14 mouse cellular contexts compared by ENCODE assay signal in genomic region chr13:100602239-100602902, GRCm38 (mm10). TPM values are rescaled to one million over a fixed set of nuclear protein-coding genes. Genes with fewer than 3 reads are reported as not detected.
DNase-seq lines count a peak whose midpoint lies in the region; ATAC-seq lines count a peak whose summit lies in the region.
"Had no signal": no experiment of that assay in that cellular context is flagged by ENCODE, and none has a peak within 500 bp of the region (broad histone marks: within the 10 kb centered on the region; RNA-seq: fewer than 3 reads in every experiment).

No protein-coding gene starts in this region.

- no peak overlapping the region for H3K9ac ChIP-seq in embryonic facial prominence, embryonic 11.5 days (replicated peaks; ENCODE audit: low read length)
- H3K9ac ChIP-seq in kidney, embryonic 16.5 days (replicated peaks; ENCODE audit: low read length): no peak overlapping the region
- H3K9ac ChIP-seq in liver, embryonic 15.5 days: no peak overlapping the region
- no peak overlapping the region for H3K9ac ChIP-seq in hindbrain, embryonic 11.5 days (ENCODE audit: low read depth, low read length)
- H3K9ac ChIP-seq in midbrain, embryonic 13.5 days (replicated peaks): no peak overlapping the region
- H3K9ac ChIP-seq: lung, embryonic 15.5 days; midbrain, embryonic 15.5 days had no signal

- no peaks in the 10 kb centered on the region for H3K36me3 ChIP-seq in embryonic facial prominence, embryonic 11.5 days (replicated peaks; ENCODE audit: control insufficient read depth, insufficient read depth, low read depth, low read length)
- no peaks in the 10 kb centered on the region for H3K36me3 ChIP-seq in embryonic facial prominence, embryonic 10.5 days (replicated peaks)
- H3K36me3 ChIP-seq in kidney, embryonic 16.5 days (ENCODE audit: insufficient read depth, low read length): no peaks in the 10 kb centered on the region; the same call in 1 of the 2 replicates
- no peaks in the 10 kb centered on the region for H3K36me3 ChIP-seq in liver, embryonic 15.5 days (replicated peaks)
- no peaks in the 10 kb centered on the region for H3K36me3 ChIP-seq in hindbrain, embryonic 11.5 days (ENCODE audit: control insufficient read depth, insufficient read depth, low read length)
- no peaks in the 10 kb centered on the region for H3K36me3 ChIP-seq in midbrain, embryonic 13.5 days
- H3K36me3 ChIP-seq: lung, embryonic 15.5 days; midbrain, embryonic 15.5 days had no signal

- 71% methylated on average over 5 of the region's 5 CpGs for whole genome bisulfite sequencing in embryonic facial prominence, embryonic 11.5 days
- 73% methylated on average over 5 of the region's 5 CpGs for WGBS in embryonic facial prominence, embryonic 10.5 days
- 63% methylated on average over 5 of the region's 5 CpGs for WGBS in kidney, embryonic 16.5 days
- WGBS in liver, embryonic 15.5 days (ENCODE audit: insufficient replicate concordance): 51% methylated on average over 5 of the region's 5 CpGs
- WGBS in hindbrain, embryonic 11.5 days: 59% methylated on average over 5 of the region's 5 CpGs
- WGBS in midbrain, embryonic 13.5 days: 59% methylated on average over 5 of the region's 5 CpGs

- no peaks in the 10 kb centered on the region for H3K9me3 ChIP-seq in embryonic facial prominence, embryonic 11.5 days (replicated peaks; ENCODE audit: control insufficient read depth, low read length)
- H3K9me3 ChIP-seq in embryonic facial prominence, embryonic 10.5 days: no peaks in the 10 kb centered on the region
- no peaks in the 10 kb centered on the region for H3K9me3 ChIP-seq in kidney, embryonic 16.5 days (ENCODE audit: low read length)
- no peaks in the 10 kb centered on the region for H3K9me3 ChIP-seq in liver, embryonic 15.5 days (replicated peaks)
- H3K9me3 ChIP-seq in hindbrain, embryonic 11.5 days (ENCODE audit: control insufficient read depth, low read length): no peaks in the 10 kb centered on the region
- H3K9me3 ChIP-seq in midbrain, embryonic 13.5 days: no peaks in the 10 kb centered on the region
- H3K9me3 ChIP-seq: lung, embryonic 15.5 days; midbrain, embryonic 15.5 days had no signal

- H3K4me1 ChIP-seq in embryonic facial prominence, embryonic 11.5 days (ENCODE audit: control insufficient read depth, insufficient read depth, low read length): no peaks in the 10 kb centered on the region
- 0 out of 2 replicates have a peak, but pooled peaks cover 3% of the 10 kb centered on the region for H3K4me1 ChIP-seq in embryonic facial prominence, embryonic 10.5 days
- no peaks in the 10 kb centered on the region for H3K4me1 ChIP-seq in kidney, embryonic 16.5 days (ENCODE audit: insufficient read depth, low read length)
- H3K4me1 ChIP-seq in liver, embryonic 15.5 days (replicated peaks): peaks cover 11% of the 10 kb centered on the region
- no peaks in the 10 kb centered on the region for H3K4me1 ChIP-seq in hindbrain, embryonic 11.5 days (replicated peaks; ENCODE audit: control insufficient read depth, insufficient read depth, low read length)
- H3K4me1 ChIP-seq in midbrain, embryonic 13.5 days (replicated peaks): no peaks in the 10 kb centered on the region
- H3K4me1 ChIP-seq: lung, embryonic 15.5 days; midbrain, embryonic 15.5 days had no signal

- DNase-seq in embryonic facial prominence, embryonic 11.5 days (ENCODE audit: low spot score): no peak
- DNase-seq in embryonic facial prominence, embryonic 10.5 days (ENCODE audit: low spot score): no peak
- peak; percentile 83 for DNase-seq in yolk sac, embryonic 10.5 days (ENCODE audit: low spot score)
- DNase-seq in cerebellum, postnatal 14 days: no peak
- no peak for DNase-seq in hindbrain, embryonic 11.5 days (ENCODE audit: low spot score)
- DNase-seq: cerebellum, adult 9-11 months; heart, adult 2 months; heart, postnatal 36 days; right cerebral cortex, adult 18-20 months had no signal

- H3K27me3 ChIP-seq in embryonic facial prominence, embryonic 11.5 days (ENCODE audit: control insufficient read depth, insufficient read depth, low read length): no peaks in the 10 kb centered on the region
- no peaks in the 10 kb centered on the region for H3K27me3 ChIP-seq in embryonic facial prominence, embryonic 10.5 days (replicated peaks; ENCODE audit: low read depth, poor library complexity, severe bottlenecking)
- H3K27me3 ChIP-seq in kidney, embryonic 16.5 days (ENCODE audit: insufficient read depth, low read length): no peaks in the 10 kb centered on the region
- no peaks in the 10 kb centered on the region for H3K27me3 ChIP-seq in liver, embryonic 15.5 days
- no peaks in the 10 kb centered on the region for H3K27me3 ChIP-seq in hindbrain, embryonic 11.5 days (ENCODE audit: control insufficient read depth, insufficient read depth, low read length)
- H3K27me3 ChIP-seq in midbrain, embryonic 13.5 days: no peaks in the 10 kb centered on the region
- H3K27me3 ChIP-seq: lung, embryonic 15.5 days; midbrain, embryonic 15.5 days had no signal

- 0 out of 2 replicates have a peak, but pooled peaks have one; percentile 29 for ATAC-seq in embryonic facial prominence, embryonic 11.5 days (replicated peaks; ENCODE audit: insufficient number of reproducible peaks, low FRiP score, low TSS enrichment, low read depth)
- ATAC-seq in kidney, embryonic 16.5 days (ENCODE audit: low FRiP score, low TSS enrichment): peak; percentile 93
- ATAC-seq in liver, embryonic 15.5 days (ENCODE audit: insufficient read depth): peak; percentile 85
- ATAC-seq in hindbrain, embryonic 11.5 days (ENCODE audit: low FRiP score): no peak
- ATAC-seq in midbrain, embryonic 13.5 days: no peak
- ATAC-seq: midbrain, embryonic 15.5 days had no signal

- no peak overlapping the region for H3K27ac ChIP-seq in embryonic facial prominence, embryonic 11.5 days (replicated peaks; ENCODE audit: low read depth, low read length)
- H3K27ac ChIP-seq in embryonic facial prominence, embryonic 10.5 days (replicated peaks): no peak overlapping the region
- H3K27ac ChIP-seq in kidney, embryonic 16.5 days (ENCODE audit: low read length): peak overlapping the region; percentile 41; the same call in 1 of the 2 replicates
- H3K27ac ChIP-seq in liver, embryonic 15.5 days (replicated peaks): peak overlapping the region; percentile 58
- no peak overlapping the region for H3K27ac ChIP-seq in hindbrain, embryonic 11.5 days (ENCODE audit: low read depth, low read length)
- H3K27ac ChIP-seq in midbrain, embryonic 13.5 days: no peak overlapping the region
- H3K27ac ChIP-seq: heart, adult 2 months; lung, embryonic 15.5 days; midbrain, embryonic 15.5 days had no signal

- H3K4me2 ChIP-seq in embryonic facial prominence, embryonic 11.5 days (ENCODE audit: low read depth, low read length): no peak overlapping the region
- H3K4me2 ChIP-seq in kidney, embryonic 16.5 days (replicated peaks; ENCODE audit: low read depth, low read length): no peak overlapping the region
- no peak overlapping the region for H3K4me2 ChIP-seq in liver, embryonic 15.5 days
- no peak overlapping the region for H3K4me2 ChIP-seq in hindbrain, embryonic 11.5 days (replicated peaks; ENCODE audit: low read depth, low read length)
- H3K4me2 ChIP-seq in midbrain, embryonic 13.5 days (replicated peaks): no peak overlapping the region
- H3K4me2 ChIP-seq: lung, embryonic 15.5 days; midbrain, embryonic 15.5 days had no signal

- H3K4me3 ChIP-seq in embryonic facial prominence, embryonic 11.5 days (ENCODE audit: low read depth, low read length): no peak overlapping the region
- H3K4me3 ChIP-seq in embryonic facial prominence, embryonic 10.5 days: no peak overlapping the region
- no peak overlapping the region for H3K4me3 ChIP-seq in kidney, embryonic 16.5 days (ENCODE audit: low read length)
- no peak overlapping the region for H3K4me3 ChIP-seq in liver, embryonic 15.5 days (replicated peaks)
- no peak overlapping the region for H3K4me3 ChIP-seq in hindbrain, embryonic 11.5 days (ENCODE audit: low read depth, low read length)
- no peak overlapping the region for H3K4me3 ChIP-seq in midbrain, embryonic 13.5 days (replicated peaks)
- H3K4me3 ChIP-seq: heart, adult 2 months; lung, embryonic 15.5 days; midbrain, embryonic 15.5 days had no signal

RNA-seq across cellular contexts. Expression of gene Marveld2, which starts 14.4 kb away (rescaled TPM):
- polyA plus RNA-seq in embryonic facial prominence, embryonic 11.5 days (2014; fragmentation: Nextera tagmentation; extraction: Ambion mirVana): 5.6 TPM in 2 replicates
- 6.0 and 6.2 TPM in 2 replicates for polyA plus RNA-seq in embryonic facial prominence, embryonic 10.5 days (2016; fragmentation: Nextera tagmentation; extraction: Ambion mirVana)
- 18.8 and 20.5 TPM in 2 replicates for polyA plus RNA-seq in kidney, embryonic 16.5 days (2015; fragmentation: Nextera tagmentation; extraction: Ambion mirVana)
- 7.3 and 8.8 TPM in 2 replicates for polyA plus RNA-seq in liver, embryonic 15.5 days (2015; fragmentation: Nextera tagmentation; extraction: Ambion mirVana)
- polyA plus RNA-seq in hindbrain, embryonic 11.5 days (2014; fragmentation: Nextera tagmentation; extraction: Ambion mirVana): 2.8 and 3.1 TPM in 2 replicates
- polyA plus RNA-seq in midbrain, embryonic 13.5 days (2015; fragmentation: Nextera tagmentation; extraction: Ambion mirVana): 1.5 and 2.3 TPM in 2 replicates

RNA-seq across cellular contexts. Expression of gene Ak6, which starts 48.4 kb away (rescaled TPM):
- polyA plus RNA-seq in embryonic facial prominence, embryonic 11.5 days (2014; fragmentation: Nextera tagmentation; extraction: Ambion mirVana): 357 and 362 TPM in 2 replicates
- polyA plus RNA-seq in embryonic facial prominence, embryonic 10.5 days (2016; fragmentation: Nextera tagmentation; extraction: Ambion mirVana): 365 and 367 TPM in 2 replicates
- 258 and 281 TPM in 2 replicates for polyA plus RNA-seq in kidney, embryonic 16.5 days (2015; fragmentation: Nextera tagmentation; extraction: Ambion mirVana)
- 141 and 145 TPM in 2 replicates for polyA plus RNA-seq in liver, embryonic 15.5 days (2015; fragmentation: Nextera tagmentation; extraction: Ambion mirVana)
- 315 and 356 TPM in 2 replicates for polyA plus RNA-seq in hindbrain, embryonic 11.5 days (2014; fragmentation: Nextera tagmentation; extraction: Ambion mirVana)
- polyA plus RNA-seq in midbrain, embryonic 13.5 days (2015; fragmentation: Nextera tagmentation; extraction: Ambion mirVana): 339 and 353 TPM in 2 replicates

RNA-seq across cellular contexts. Expression of gene Rad17, which starts 48.5 kb away (rescaled TPM):
- 32.3 and 38.8 TPM in 2 replicates for polyA plus RNA-seq in embryonic facial prominence, embryonic 11.5 days (2014; fragmentation: Nextera tagmentation; extraction: Ambion mirVana)
- 23.4 and 23.8 TPM in 2 replicates for polyA plus RNA-seq in embryonic facial prominence, embryonic 10.5 days (2016; fragmentation: Nextera tagmentation; extraction: Ambion mirVana)
- polyA plus RNA-seq in kidney, embryonic 16.5 days (2015; fragmentation: Nextera tagmentation; extraction: Ambion mirVana): 21.0 and 21.2 TPM in 2 replicates
- polyA plus RNA-seq in liver, embryonic 15.5 days (2015; fragmentation: Nextera tagmentation; extraction: Ambion mirVana): 10.4 and 11.9 TPM in 2 replicates
- 27.6 and 29.9 TPM in 2 replicates for polyA plus RNA-seq in hindbrain, embryonic 11.5 days (2014; fragmentation: Nextera tagmentation; extraction: Ambion mirVana)
- 20.9 and 21.2 TPM in 2 replicates for polyA plus RNA-seq in midbrain, embryonic 13.5 days (2015; fragmentation: Nextera tagmentation; extraction: Ambion mirVana)

RNA-seq across cellular contexts. Expression of gene Taf9, which starts 49.0 kb away (rescaled TPM):
- 20.2 and 25.7 TPM in 2 replicates for polyA plus RNA-seq in embryonic facial prominence, embryonic 11.5 days (2014; fragmentation: Nextera tagmentation; extraction: Ambion mirVana)
- polyA plus RNA-seq in embryonic facial prominence, embryonic 10.5 days (2016; fragmentation: Nextera tagmentation; extraction: Ambion mirVana): 20.0 and 23.1 TPM in 2 replicates
- 8.9 and 12.8 TPM in 2 replicates for polyA plus RNA-seq in kidney, embryonic 16.5 days (2015; fragmentation: Nextera tagmentation; extraction: Ambion mirVana)
- polyA plus RNA-seq in liver, embryonic 15.5 days (2015; fragmentation: Nextera tagmentation; extraction: Ambion mirVana): 10.7 and 12.4 TPM in 2 replicates
- 22.4 and 22.6 TPM in 2 replicates for polyA plus RNA-seq in hindbrain, embryonic 11.5 days (2014; fragmentation: Nextera tagmentation; extraction: Ambion mirVana)
- polyA plus RNA-seq in midbrain, embryonic 13.5 days (2015; fragmentation: Nextera tagmentation; extraction: Ambion mirVana): 21.6 and 24.0 TPM in 2 replicates

RNA-seq across cellular contexts. Expression of gene Ocln, which starts 49.9 kb away (rescaled TPM):
- polyA plus RNA-seq in embryonic facial prominence, embryonic 11.5 days (2014; fragmentation: Nextera tagmentation; extraction: Ambion mirVana): 6.7 and 7.5 TPM in 2 replicates
- polyA plus RNA-seq in embryonic facial prominence, embryonic 10.5 days (2016; fragmentation: Nextera tagmentation; extraction: Ambion mirVana): 6.2 and 6.5 TPM in 2 replicates
- polyA plus RNA-seq in kidney, embryonic 16.5 days (2015; fragmentation: Nextera tagmentation; extraction: Ambion mirVana): 34.3 and 34.4 TPM in 2 replicates
- 10.0 and 10.9 TPM in 2 replicates for polyA plus RNA-seq in liver, embryonic 15.5 days (2015; fragmentation: Nextera tagmentation; extraction: Ambion mirVana)
- polyA plus RNA-seq in hindbrain, embryonic 11.5 days (2014; fragmentation: Nextera tagmentation; extraction: Ambion mirVana): 5.8 TPM in 2 replicates
- polyA plus RNA-seq in midbrain, embryonic 13.5 days (2015; fragmentation: Nextera tagmentation; extraction: Ambion mirVana): 3.6 and 4.3 TPM in 2 replicates

Comparison
In these comparisons a context has a peak if more than half of its experiments do, and no peak if none do; other contexts are left out.
1. ATAC-seq: peak in embryonic facial prominence, embryonic 11.5 days (single experiment), kidney, embryonic 16.5 days (single experiment) and liver, embryonic 15.5 days (single experiment); none in hindbrain, embryonic 11.5 days (single experiment) and midbrain, embryonic 13.5 days (single experiment).
2. H3K27ac ChIP-seq: peak in kidney, embryonic 16.5 days (single experiment) and liver, embryonic 15.5 days (single experiment); none in embryonic facial prominence, embryonic 11.5 days (single experiment), embryonic facial prominence, embryonic 10.5 days (single experiment), hindbrain, embryonic 11.5 days (single experiment) and midbrain, embryonic 13.5 days (single experiment).